Mouse (Mus musculus) cerebral cortex, adult 2 months (tissue): ENCODE data around the gene 1700017B05Rik.

ENCODE experiments used
- WGBS: fragments of 180-500 bp; shearing (Covaris S2); methylation state at CpG from one replicate; pipeline ENCODE4 v1.1.7; 2018; 5-methylcytosine and 5-hydroxymethylcytosine counted together

The 1700017B05Rik gene

GRCm38 (mm10) chr9:57271837-57272562, 9.6 kb upstream of the 1700017B05Rik start:
- WGBS: 78% methylated on average over 9 of the region's 9 CpGs

DNA sequence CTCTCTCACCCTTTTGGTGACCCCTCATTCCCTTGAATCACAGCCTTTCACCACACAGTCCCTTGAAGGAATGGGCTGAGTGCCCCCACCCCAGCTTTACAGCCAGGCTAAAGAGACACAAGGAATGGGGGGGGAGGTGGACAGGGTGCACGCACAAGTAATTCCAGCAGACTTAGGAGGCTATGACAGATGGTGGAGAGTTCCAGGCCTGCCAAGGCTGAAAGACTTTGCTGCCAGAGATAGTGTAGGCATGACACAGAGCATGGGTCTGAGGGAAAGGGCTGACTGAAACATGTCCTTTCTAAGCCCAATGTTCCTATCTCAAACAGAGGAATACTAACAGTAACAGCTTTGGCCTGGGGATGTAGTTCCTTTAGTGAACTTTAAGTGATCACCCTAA, 8.7 kb upstream of the 1700017B05Rik start:
- 63% methylated on average over 1 of the region's 1 CpGs for WGBS

- WGBS: 59% methylated on average over 8 of the region's 8 CpGs
Observed at GRCm38 (mm10) chr9:57270399-57270798, 8.0 kb upstream of the 1700017B05Rik start.

DNA sequence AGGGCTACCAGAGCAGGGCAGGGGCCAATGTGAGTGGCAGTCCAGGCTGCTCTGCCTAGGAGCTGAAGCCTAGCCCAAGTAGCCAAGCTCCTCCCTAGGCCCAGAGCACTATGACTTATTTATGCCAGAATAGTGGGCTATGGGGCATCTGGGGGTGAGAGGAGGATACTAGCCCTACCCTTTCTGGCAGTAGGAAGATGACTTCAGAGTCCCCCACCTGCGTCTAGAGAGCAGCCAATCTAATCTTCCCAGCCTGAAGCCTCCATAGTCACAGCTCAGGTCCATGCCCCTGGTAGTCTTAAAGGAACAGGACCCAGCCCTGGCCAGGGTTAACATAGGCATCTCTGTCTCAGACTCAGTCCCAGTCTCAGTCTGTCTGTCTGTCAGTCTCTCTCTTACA, 7.0 kb upstream of the 1700017B05Rik start:
- WGBS: 86% methylated on average over 1 of the region's 1 CpGs

GRCm38 (mm10) chr9:57268575-57268974, 6.2 kb upstream of the 1700017B05Rik start:
- 41% methylated on average over 3 of the region's 3 CpGs for WGBS

DNA sequence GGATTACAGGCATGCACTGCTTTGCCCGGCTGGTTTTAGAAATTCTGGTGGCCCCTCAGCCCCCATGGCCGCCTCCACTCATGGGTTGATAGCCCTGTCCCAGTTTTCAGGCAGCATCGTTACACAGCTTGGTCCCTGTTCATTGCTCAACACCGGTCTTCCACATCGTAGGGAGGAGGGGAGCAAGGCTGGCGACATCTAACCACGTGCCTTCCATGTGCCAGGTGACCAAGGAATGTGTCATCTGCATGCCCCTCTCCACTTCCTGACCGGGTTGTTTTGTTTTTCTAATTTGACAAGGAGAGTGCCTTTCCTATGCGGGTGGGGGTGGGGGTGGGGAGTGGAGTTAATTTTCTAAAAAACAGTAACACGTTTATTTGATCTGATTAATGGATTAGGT, 5.7 kb upstream of the 1700017B05Rik start:
- 40% methylated on average over 10 of the region's 10 CpGs for WGBS

- WGBS: 76% methylated on average over 5 of the region's 5 CpGs
Observed at GRCm38 (mm10) chr9:57267421-57267820, 5.0 kb upstream of the 1700017B05Rik start.

DNA sequence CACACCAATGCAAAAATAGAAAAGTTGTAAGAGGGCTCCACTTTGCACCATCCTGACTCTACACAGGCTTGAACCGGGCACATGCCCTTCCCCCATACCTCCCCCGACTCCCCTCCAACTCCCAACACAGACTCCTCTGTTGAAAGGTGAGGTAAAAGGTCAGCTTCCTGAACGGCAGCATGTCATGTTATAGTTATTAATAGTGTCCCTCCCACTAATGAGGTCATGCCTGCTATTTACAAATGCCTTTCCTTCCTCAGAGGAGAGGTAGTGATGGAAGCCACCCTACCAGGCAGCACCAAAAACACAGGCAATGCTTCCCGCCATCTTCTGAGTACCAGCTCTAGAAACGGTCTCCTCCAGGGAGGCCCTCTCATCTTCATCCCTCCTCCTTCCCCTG, 2.7 kb upstream of the 1700017B05Rik start:
- 78% methylated on average over 5 of the region's 5 CpGs for WGBS

- 60% methylated on average over 13 of the region's 13 CpGs for WGBS
Observed at GRCm38 (mm10) chr9:57262795-57263684, 628 bp upstream of the 1700017B05Rik start.

DNA sequence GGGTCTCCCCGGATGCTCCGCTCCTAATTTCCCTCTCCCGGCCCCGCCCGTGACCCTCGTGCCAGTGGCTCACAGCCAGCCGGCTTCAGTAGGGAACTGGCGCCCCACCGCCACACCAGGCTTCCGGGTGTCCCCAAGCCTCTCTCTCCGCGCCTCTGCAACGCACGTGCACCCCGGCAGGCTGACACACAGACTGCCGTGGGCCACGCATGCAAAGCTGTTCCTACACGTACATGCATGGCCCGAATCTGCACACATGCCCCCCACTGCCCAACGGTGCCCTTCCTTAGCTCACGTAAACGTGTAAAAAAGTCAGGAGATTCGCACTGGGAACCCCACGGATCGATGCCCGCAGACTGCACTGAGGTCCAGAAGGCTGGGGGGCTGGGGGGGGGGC, 898 bp downstream of the 1700017B05Rik start:
- WGBS: 1% methylated on average over 26 of the region's 26 CpGs

DNA sequence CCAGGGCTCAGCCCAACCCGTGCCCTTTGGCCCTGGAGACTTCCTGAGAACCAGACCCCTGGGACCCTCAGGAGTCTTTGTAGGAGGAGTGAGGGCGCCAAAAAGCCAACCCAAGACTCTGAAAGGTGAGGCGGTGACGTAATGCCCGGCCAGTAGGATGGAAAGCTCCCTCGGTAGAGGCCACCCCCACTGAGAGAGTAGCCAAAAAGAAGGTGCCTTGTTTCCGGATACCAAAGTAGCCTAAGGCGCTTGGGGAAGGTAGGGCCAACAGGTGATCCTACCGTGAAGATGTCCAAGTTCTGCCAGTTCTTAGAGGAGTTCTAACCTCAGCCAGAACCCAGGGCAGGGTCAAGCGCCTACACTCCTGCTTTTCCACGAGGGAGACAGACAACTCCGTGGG, 1.5 kb downstream of the 1700017B05Rik start:
- 46% methylated on average over 12 of the region's 12 CpGs for WGBS

DNA sequence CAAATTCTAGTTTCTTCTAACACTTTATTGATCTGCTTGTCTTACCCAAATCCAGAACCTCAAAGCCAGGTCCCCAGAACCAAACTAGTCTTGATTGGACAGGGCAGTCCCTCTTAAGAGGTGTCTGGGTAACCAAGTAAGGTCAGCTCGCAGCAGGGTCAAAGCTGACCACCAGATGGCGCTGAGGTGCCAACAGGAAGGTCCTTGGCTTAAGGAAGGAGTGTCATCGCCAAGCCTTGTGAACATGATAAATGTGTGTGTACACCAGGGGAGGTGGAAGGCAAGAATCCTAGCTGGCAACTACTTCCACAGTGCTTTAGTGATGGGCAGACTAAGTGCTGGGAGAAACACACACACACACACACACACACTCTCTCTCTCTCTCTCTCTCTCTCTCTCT, 2.7 kb downstream of the 1700017B05Rik start:
- WGBS: under 1% methylated on average over 3 of the region's 3 CpGs

GRCm38 (mm10) chr9:57257627-57258026, 4.8 kb downstream of the 1700017B05Rik start:
- 76% methylated on average over 9 of the region's 9 CpGs for whole genome bisulfite sequencing

- 95% methylated on average over 11 of the region's 11 CpGs for WGBS
Observed at GRCm38 (mm10) chr9:57256861-57257260, 5.6 kb downstream of the 1700017B05Rik start.

DNA sequence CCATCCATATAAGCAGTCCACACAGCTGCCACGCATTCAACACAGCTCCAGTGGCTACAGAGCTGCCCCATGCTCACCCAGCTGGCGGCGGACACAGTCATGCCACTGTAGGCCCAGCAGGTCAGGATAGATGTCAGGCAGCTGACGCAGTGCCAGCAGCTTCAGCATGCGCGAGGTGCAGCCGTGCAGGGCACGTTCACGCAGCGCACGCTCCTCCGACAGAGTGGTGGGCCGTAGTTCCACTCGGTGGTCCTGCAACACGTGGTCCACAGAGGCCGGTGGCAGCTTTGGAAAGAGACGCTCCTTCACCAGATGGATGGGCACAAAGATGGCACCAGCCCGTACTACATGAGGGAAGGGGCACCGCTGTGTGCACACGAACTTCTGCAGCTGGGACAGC, 6.1 kb downstream of the 1700017B05Rik start:
- 92% methylated on average over 20 of the region's 20 CpGs for WGBS

DNA sequence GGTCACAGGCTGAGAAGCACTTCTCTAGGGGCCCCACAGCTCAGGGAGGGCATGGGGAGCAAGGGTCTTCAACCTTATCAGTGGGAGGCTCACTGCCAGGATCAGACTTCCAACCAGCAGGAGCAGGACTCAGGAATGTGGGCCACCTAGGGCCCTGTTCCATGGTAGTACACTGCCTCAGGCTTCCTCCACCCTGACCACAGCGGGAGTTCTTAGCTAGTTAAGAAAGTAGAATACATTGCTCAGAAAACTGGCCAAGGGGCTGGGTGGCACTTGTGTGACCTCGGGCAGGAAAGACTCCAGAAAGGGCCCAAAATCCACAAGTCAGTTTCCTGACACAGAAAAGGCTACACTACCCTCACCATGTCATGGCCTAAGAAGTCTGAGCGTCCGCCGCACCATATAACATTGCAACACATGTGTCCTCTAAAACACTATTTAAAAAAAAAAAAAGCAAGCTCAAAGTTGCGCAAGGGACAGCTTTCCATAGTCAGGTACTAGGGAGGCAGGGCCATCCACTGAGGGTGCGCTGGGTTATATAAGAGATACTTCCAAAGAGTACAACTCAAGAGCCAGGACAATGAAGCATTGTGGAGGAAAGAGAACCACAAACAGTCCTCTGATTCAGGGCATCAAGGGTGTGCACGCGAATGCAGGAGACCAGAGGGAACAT, 7.5 kb downstream of the 1700017B05Rik start:
- 88% methylated on average over 9 of the region's 9 CpGs for WGBS

DNA sequence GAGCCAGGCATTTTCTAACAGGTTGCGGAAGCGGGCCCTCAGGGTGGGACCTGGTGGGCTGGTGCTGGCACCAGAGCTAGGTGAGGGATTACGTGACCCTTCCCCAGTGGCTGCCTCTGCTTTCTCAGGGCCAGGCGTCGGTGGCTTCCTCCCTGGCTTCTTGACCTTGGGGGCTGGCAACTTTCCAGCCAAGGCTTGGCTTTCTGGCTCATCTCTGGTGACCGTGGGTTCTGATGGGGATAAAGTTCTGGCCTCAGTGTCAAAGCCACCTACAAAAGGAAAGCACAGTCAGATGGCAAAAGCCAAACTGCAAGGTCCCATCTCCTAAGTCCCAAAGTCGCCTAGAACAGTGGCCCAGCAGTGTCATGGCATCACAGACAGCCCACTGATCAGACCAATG, 8.4 kb downstream of the 1700017B05Rik start:
- 95% methylated on average over 7 of the region's 7 CpGs for WGBS

- 92% methylated on average over 2 of the region's 2 CpGs for WGBS
Observed at GRCm38 (mm10) chr9:57251139-57251538, 11.3 kb downstream of the 1700017B05Rik start.

DNA sequence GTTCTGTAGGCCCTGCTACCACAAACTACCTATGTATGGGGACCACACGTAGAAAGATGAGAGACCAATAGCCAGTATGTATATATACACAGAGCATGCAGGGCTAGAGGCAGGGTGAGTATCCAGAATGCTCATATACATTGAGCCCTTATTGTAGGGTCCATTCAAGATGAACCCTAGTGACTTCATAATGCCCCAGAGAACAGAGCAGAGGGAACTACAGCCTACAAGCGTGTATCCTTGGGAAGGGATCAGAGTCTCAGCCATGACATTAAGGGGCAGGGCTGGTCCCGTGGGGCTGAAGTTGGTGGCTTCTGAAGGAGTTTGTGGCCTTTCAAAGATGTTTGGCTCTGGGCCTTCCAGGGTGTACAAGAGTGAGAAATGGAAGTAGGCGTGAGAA, 12.4 kb downstream of the 1700017B05Rik start:
- WGBS: 92% methylated on average over 4 of the region's 4 CpGs

DNA sequence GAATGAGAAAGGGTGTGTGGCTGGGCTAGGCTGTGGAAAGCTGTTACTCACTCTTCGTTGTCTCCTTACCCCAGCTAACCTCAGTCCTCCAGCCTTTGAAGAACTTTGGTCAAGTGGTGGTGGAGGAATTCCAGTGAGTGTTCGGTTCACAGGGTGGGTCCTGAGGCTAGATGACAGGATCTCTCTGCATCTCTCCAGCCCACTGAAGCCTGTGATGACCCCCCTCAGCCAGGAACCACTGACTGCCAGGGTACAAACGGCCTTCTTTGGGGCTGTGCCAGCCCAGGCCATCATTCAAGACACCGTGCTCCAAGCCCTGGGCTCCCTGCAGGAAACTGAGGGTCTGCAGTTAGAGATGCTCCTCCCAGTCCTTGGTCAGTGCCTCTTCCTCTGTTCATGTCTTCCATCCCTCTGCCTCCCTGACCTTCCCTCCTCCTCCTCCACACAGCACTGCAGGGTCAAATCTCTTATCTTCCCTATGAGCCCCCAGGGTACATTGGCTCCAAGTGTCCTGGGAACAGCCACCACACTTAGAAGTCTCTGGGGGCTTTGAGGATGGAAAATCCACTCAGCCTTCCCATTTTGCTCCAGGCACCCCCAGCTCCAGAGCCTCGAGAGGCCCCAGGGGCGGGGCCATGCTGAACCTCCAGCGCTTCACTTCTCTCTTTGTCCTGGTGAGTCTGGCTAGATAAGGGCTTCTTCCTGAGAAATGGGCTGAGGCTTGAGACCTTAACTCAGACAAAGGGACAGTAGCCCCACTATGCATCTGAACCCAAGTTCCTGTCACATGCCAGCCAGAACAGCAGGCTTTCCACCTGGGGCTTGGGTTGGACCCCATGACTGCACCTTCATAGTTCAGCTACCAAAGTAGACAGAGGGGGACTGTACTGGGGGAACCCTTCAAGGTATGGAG, 14.1 kb downstream of the 1700017B05Rik start:
- 76% methylated on average over 7 of the region's 7 CpGs for WGBS

DNA sequence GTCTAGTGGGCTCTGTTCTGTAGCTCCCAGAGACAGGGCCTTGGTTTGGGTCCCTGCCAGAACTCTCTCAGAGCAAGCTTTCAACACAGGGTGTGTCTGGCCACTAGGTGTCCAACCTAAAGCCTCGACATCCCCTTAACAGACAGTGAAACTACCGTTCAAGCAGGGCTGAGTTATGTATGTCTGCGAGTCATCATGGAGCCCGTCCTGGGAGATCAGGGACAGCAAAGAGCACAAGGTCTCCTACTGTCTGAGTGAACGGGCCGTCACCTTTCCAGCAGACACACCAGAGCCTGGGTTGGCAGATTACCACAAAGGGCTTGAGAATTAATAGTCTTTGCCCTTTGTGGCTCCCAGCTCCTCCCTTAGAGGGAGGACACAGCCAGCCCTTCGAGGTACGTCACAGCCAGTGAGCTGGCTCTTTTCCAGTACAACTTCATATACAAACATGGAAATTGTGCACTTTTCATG, 15.2 kb downstream of the 1700017B05Rik start:
- WGBS: 74% methylated on average over 8 of the region's 8 CpGs
